Mouse (Mus musculus): ENCODE data around the gene Srsf3. TPM values are rescaled to one million over a fixed set of nuclear protein-coding genes. Genes with fewer than 3 reads are reported as not detected.

Gene Srsf3
- 532 and 579 TPM in 2 replicates for polyA plus RNA-seq (2014; fragmentation: Nextera tagmentation; extraction: Ambion mirVana)

DNA sequence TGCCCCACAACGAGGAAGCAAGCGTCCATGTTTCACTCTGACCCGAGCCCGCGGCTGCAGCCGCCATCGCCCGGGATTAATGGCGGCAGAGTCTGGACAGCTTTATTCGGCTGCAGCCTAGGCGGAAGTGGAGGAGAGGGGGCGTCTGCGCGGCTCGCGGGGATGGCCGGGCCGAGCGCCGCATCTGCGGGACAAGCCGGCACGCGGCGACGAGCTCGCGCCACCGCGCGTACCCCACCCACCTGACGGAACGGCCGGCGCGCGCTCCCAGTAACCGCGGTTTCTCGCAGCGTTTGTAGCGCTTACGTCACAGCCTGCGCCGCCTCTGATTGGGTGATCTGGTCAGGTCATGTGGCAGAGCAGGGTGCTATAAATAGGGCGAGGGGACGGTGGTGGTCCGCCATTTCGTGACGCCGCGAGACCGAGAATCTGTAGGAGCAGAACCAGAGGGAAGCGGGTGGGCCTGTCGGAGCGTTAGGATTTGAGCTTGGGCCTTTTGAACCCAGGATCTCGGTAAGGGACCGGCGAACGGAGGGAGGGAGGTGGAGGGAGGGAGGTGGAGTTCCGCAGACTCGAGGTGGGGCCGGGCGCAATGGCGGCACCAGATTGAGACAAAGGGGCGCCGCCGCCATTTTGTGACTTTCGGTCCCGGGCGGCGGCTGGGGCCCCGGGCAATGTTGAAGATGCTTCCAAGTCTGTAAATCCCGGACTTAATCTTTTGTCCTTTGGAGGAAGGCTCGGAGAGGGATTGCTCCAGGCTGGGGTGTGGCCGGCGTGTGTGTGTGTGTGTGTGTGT is at the start of gene Srsf3:
Srsf3 (plus strand) TSS at position 355 of the 796 bp plus-strand sequence.
- ATAC-seq (replicated peaks; ENCODE audit: low FRiP score) (peak; percentile 96), DNase-seq (ENCODE audit: low spot score) (peak; percentile 99)
- H3K4me1 ChIP-seq (replicated peaks; ENCODE audit: control insufficient read depth, insufficient read depth, low read length): peaks cover 23% of the 10 kb centered on the region
- peak within 1 kb of the TSS; percentile 99 for H3K27ac ChIP-seq (ENCODE audit: low read depth, low read length)
- H3K36me3 ChIP-seq (ENCODE audit: control insufficient read depth, insufficient read depth, low read length): peaks cover 13% of the 10 kb centered on the region
- H3K9ac ChIP-seq (ENCODE audit: low read depth, low read length): peak within 1 kb of the TSS; percentile 99
- H3K4me2 ChIP-seq: peak within 1 kb of the TSS; percentile 99
- no peaks in the 10 kb centered on the region for H3K9me3 ChIP-seq (ENCODE audit: control insufficient read depth, low read length)
- no peaks in the 10 kb centered on the region for H3K27me3 ChIP-seq (replicated peaks; ENCODE audit: control insufficient read depth, insufficient read depth, low read length)
- H3K4me3 ChIP-seq (ENCODE audit: low read depth, low read length): peak within 1 kb of the TSS; percentile 74
- WGBS: under 1% methylated on average over 77 of the region's 77 CpGs

DNA sequence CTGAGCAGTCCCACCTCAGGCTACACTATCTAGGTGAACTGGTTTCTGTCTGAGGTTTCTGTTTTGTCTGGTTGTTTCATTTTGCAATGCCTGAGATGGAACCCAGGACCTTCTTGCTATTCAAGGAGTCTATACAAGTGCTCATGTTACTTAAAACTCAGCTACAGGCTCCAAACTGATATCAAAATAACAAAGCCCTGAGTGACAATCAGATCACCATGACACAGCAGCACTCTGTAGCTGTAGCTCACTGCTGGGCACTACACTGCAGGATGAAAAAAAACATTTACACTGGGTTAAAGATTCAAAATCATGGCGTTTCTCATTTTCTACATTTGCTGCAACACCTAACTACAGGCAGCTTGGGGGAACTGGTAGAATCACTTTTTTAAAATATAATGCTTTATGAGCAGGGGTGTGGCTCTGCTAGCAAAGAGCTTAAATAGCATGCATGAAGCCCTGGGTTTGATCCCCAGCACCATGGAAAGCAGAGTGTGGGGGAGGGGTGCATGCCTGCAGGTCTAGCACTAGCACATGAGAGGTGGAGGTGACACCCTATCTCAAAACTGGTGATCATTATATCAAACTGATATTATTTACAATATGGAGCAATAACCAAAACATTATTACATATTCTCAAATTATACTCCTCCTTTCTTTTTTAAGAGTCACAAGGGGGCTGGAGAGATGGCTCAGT is 47.6 kb upstream of the Srsf3 start:
- WGBS: 91% methylated on average over 1 of the region's 1 CpGs
- Histone ChIP-seq H3K4me2 (no peak overlapping the region), H3K9me3 (ENCODE audit: control insufficient read depth, low read length) (no peaks in the 10 kb centered on the region), H3K36me3 (ENCODE audit: control insufficient read depth, insufficient read depth, low read length) (peaks cover 30% of the 10 kb centered on the region), H3K4me1 (replicated peaks; ENCODE audit: control insufficient read depth, insufficient read depth, low read length) (no peaks in the 10 kb centered on the region), H3K27ac (ENCODE audit: low read depth, low read length) (no peak overlapping the region), H3K27me3 (replicated peaks; ENCODE audit: control insufficient read depth, insufficient read depth, low read length) (no peaks in the 10 kb centered on the region), H3K9ac (ENCODE audit: low read depth, low read length) (no peak overlapping the region), H3K4me3 (ENCODE audit: low read depth, low read length) (no peak overlapping the region)
- no peak for DNase-seq (ENCODE audit: low spot score)
- no peak for ATAC-seq (replicated peaks; ENCODE audit: low FRiP score)

DNA sequence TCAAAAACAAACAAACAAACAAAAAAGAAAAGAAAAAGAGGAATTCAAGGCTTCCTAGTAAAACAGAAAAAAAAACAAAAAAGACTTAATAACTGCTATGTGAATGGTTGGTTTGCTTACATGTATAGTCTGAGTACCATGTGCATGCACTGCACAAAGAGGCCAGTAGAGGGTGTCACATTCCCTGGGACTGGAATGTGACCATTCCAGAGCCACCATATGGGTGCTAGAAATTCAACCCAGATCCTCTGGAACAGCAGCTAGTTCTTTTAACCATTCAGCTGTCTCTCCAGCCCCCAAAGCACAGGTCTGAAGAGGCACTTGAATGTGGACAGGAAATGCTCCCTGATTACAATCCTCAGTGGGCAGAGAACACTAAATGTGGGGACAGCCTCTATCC is 45.6 kb upstream of the Srsf3 start:
- no peak overlapping the region for H3K4me3 ChIP-seq (ENCODE audit: low read depth, low read length)
- H3K9me3 ChIP-seq (ENCODE audit: control insufficient read depth, low read length): no peaks in the 10 kb centered on the region
- H3K36me3 ChIP-seq (ENCODE audit: control insufficient read depth, insufficient read depth, low read length): peaks cover 19% of the 10 kb centered on the region
- H3K27me3 ChIP-seq (replicated peaks; ENCODE audit: control insufficient read depth, insufficient read depth, low read length): no peaks in the 10 kb centered on the region
- H3K4me1 ChIP-seq (replicated peaks; ENCODE audit: control insufficient read depth, insufficient read depth, low read length): no peaks in the 10 kb centered on the region
- DNase-seq (ENCODE audit: low spot score) (no peak), ATAC-seq (replicated peaks; ENCODE audit: low FRiP score) (no peak)
- no peak overlapping the region for H3K4me2 ChIP-seq
- H3K27ac ChIP-seq (ENCODE audit: low read depth, low read length): no peak overlapping the region
- H3K9ac ChIP-seq (ENCODE audit: low read depth, low read length): no peak overlapping the region

DNA sequence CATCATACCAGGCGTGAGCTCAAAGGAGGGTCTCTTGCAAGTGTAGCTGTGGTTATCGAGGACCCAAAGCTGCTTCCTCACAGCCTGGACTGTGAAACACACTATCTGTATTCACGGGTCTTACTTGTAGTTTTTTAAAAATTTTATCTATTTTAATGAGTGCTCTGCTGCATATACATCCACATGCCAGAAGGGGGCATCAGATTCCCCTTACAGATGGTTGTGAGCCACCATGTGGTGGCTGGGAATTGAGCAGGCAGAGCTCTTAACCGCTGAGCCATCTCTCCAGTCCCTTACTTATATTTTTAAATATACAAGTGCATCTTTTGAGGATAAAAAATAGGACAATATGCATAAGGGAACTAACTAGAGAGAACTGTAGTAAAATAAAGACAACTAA is 44.7 kb upstream of the Srsf3 start:
- DNase-seq (ENCODE audit: low spot score): no peak
- H3K36me3 ChIP-seq (ENCODE audit: control insufficient read depth, insufficient read depth, low read length): peaks cover 19% of the 10 kb centered on the region
- WGBS: 55% methylated on average over 4 of the region's 4 CpGs
- H3K9ac ChIP-seq (ENCODE audit: low read depth, low read length): no peak overlapping the region
- no peak for ATAC-seq (replicated peaks; ENCODE audit: low FRiP score)
- no peaks in the 10 kb centered on the region for H3K9me3 ChIP-seq (ENCODE audit: control insufficient read depth, low read length)
- no peak overlapping the region for H3K27ac ChIP-seq (ENCODE audit: low read depth, low read length)
- H3K4me1 ChIP-seq (replicated peaks; ENCODE audit: control insufficient read depth, insufficient read depth, low read length): no peaks in the 10 kb centered on the region
- no peak overlapping the region for H3K4me3 ChIP-seq (ENCODE audit: low read depth, low read length)
- no peak overlapping the region for H3K4me2 ChIP-seq
- no peaks in the 10 kb centered on the region for H3K27me3 ChIP-seq (replicated peaks; ENCODE audit: control insufficient read depth, insufficient read depth, low read length)

DNA sequence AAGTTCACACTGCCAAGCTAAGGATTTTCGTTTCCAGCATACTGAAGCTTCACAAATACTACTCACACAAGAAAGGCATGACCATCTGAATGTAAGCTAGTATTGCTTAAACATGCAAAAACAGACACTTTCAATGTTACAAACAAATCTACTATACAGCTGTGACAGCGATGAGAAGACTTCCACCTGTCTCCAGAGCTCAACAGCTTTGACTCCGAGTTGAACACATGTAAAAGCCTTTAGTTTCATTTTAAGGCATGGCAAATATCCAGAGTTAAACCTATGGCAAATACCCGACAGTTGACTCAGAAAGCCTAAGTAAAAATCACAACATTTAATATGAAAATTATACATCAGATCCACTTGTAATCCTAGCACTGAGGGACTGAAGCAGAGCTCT is 44.1 kb upstream of the Srsf3 start:
- Histone ChIP-seq H3K27me3 (replicated peaks; ENCODE audit: control insufficient read depth, insufficient read depth, low read length) (no peaks in the 10 kb centered on the region), H3K9me3 (ENCODE audit: control insufficient read depth, low read length) (no peaks in the 10 kb centered on the region), H3K9ac (ENCODE audit: low read depth, low read length) (no peak overlapping the region), H3K4me2 (no peak overlapping the region), H3K27ac (ENCODE audit: low read depth, low read length) (no peak overlapping the region), H3K4me1 (replicated peaks; ENCODE audit: control insufficient read depth, insufficient read depth, low read length) (no peaks in the 10 kb centered on the region), H3K36me3 (ENCODE audit: control insufficient read depth, insufficient read depth, low read length) (peaks cover 19% of the 10 kb centered on the region), H3K4me3 (ENCODE audit: low read depth, low read length) (no peak overlapping the region)
- ATAC-seq (replicated peaks; ENCODE audit: low FRiP score) (no peak), DNase-seq (ENCODE audit: low spot score) (no peak)
- WGBS: 93% methylated on average over 4 of the region's 4 CpGs

DNA sequence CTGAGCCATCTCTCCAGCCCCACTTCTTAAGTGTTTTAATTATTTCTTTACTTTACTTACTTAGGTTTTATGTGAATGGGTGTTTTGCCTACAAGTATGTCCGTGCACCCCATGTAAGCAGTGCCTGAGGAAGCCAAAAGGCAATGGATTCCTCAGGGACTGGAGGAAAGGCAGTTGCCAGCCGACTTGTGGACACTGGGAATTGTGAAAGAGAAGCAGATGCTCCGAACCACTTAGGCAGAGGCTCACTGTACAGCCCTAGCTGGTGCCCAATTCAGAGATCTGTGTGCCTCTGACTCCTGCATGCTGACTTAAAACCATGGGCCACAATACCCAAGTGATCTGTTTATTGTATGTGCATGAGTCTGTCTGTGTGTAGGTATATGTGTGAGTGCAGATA is 43.4 kb upstream of the Srsf3 start:
- H3K4me2 ChIP-seq: no peak overlapping the region
- H3K36me3 ChIP-seq (ENCODE audit: control insufficient read depth, insufficient read depth, low read length): peaks cover 19% of the 10 kb centered on the region
- WGBS: 83% methylated on average over 3 of the region's 3 CpGs
- no peak overlapping the region for H3K4me3 ChIP-seq (ENCODE audit: low read depth, low read length)
- ATAC-seq (replicated peaks; ENCODE audit: low FRiP score) (no peak), DNase-seq (ENCODE audit: low spot score) (no peak)
- no peaks in the 10 kb centered on the region for H3K4me1 ChIP-seq (replicated peaks; ENCODE audit: control insufficient read depth, insufficient read depth, low read length)
- H3K9ac ChIP-seq (ENCODE audit: low read depth, low read length): no peak overlapping the region
- no peaks in the 10 kb centered on the region for H3K27me3 ChIP-seq (replicated peaks; ENCODE audit: control insufficient read depth, insufficient read depth, low read length)
- H3K9me3 ChIP-seq (ENCODE audit: control insufficient read depth, low read length): no peaks in the 10 kb centered on the region
- no peak overlapping the region for H3K27ac ChIP-seq (ENCODE audit: low read depth, low read length)

DNA sequence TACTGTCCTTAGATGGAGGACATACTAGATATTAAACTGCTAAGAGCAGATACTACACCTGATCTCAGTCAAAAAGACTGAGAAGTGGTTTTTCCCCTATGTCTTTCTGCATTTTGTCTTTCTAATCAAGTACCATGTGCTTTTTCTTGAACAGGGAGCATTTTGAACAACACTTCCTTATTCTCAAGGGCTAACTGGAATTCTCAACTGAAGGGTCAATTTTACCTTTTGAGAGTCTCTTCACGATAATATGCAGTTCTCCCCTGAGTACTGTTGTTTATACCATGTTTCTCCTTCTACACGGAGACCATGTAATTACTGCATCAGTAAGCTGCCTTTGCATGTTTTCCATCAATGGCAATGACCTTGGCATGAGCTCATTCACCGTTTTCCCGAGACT is 42.4 kb upstream of the Srsf3 start:
- no peak overlapping the region for H3K27ac ChIP-seq (ENCODE audit: low read depth, low read length)
- no peak overlapping the region for H3K4me2 ChIP-seq
- H3K4me1 ChIP-seq (replicated peaks; ENCODE audit: control insufficient read depth, insufficient read depth, low read length): no peaks in the 10 kb centered on the region
- 82% methylated on average over 4 of the region's 4 CpGs for WGBS
- no peaks in the 10 kb centered on the region for H3K9me3 ChIP-seq (ENCODE audit: control insufficient read depth, low read length)
- H3K4me3 ChIP-seq (ENCODE audit: low read depth, low read length): no peak overlapping the region
- peaks cover 17% of the 10 kb centered on the region for H3K36me3 ChIP-seq (ENCODE audit: control insufficient read depth, insufficient read depth, low read length)
- no peaks in the 10 kb centered on the region for H3K27me3 ChIP-seq (replicated peaks; ENCODE audit: control insufficient read depth, insufficient read depth, low read length)
- no peak overlapping the region for H3K9ac ChIP-seq (ENCODE audit: low read depth, low read length)
- no peak for DNase-seq (ENCODE audit: low spot score)
- no peak for ATAC-seq (replicated peaks; ENCODE audit: low FRiP score)

DNA sequence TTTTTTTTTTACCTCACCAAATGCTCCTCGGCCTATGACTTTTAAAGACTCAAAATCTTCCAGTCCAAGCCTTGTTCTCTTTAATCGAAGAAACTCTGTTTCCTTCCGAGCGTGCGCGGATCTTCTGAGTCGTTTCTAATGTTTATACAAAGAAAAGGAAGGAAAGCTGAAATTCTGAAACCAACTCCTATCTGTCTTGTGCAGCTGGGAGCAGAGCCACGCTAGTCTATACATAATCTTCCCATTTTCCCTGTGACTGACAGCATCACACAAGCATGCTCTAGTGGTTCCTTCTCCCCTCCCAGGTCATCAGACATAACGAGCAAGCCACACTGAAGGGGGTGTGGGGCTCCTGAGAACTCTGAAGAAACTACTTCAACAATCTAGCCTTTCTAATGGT is 41.1 kb upstream of the Srsf3 start:
- Histone ChIP-seq H3K27ac (ENCODE audit: low read depth, low read length) (no peak overlapping the region), H3K4me3 (ENCODE audit: low read depth, low read length) (no peak overlapping the region), H3K4me2 (no peak overlapping the region), H3K27me3 (replicated peaks; ENCODE audit: control insufficient read depth, insufficient read depth, low read length) (no peaks in the 10 kb centered on the region), H3K4me1 (replicated peaks; ENCODE audit: control insufficient read depth, insufficient read depth, low read length) (no peaks in the 10 kb centered on the region), H3K9me3 (ENCODE audit: control insufficient read depth, low read length) (no peaks in the 10 kb centered on the region), H3K36me3 (ENCODE audit: control insufficient read depth, insufficient read depth, low read length) (peaks cover 16% of the 10 kb centered on the region), H3K9ac (ENCODE audit: low read depth, low read length) (no peak overlapping the region)
- DNase-seq (ENCODE audit: low spot score) (no peak), ATAC-seq (replicated peaks; ENCODE audit: low FRiP score) (no peak)
- 74% methylated on average over 9 of the region's 9 CpGs for WGBS

DNA sequence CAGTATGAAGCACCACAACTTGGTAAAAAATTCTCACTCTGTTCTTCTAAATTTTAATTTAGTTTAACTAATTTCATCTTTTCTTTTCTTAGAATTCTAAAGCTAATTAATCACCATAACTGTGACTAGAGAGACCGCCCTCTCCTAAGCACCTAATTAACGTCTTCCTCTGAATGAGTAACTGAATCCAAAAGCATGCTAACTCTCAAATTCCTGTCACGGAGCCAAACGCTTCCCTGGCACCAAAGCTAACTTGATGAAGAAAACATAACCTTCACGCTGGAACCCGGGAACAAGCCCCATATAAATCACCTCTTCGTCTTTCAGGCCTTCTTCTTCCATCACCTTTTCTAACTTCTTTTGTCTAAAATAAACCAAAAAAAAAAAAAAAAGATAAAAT is 40.3 kb upstream of the Srsf3 start:
- ATAC-seq (replicated peaks; ENCODE audit: low FRiP score): no peak
- H3K27me3 ChIP-seq (replicated peaks; ENCODE audit: control insufficient read depth, insufficient read depth, low read length): no peaks in the 10 kb centered on the region
- no peak for DNase-seq (ENCODE audit: low spot score)
- no peaks in the 10 kb centered on the region for H3K4me1 ChIP-seq (replicated peaks; ENCODE audit: control insufficient read depth, insufficient read depth, low read length)
- 91% methylated on average over 7 of the region's 7 CpGs for WGBS
- H3K4me2 ChIP-seq: no peak overlapping the region
- H3K27ac ChIP-seq (ENCODE audit: low read depth, low read length): no peak overlapping the region
- H3K9ac ChIP-seq (ENCODE audit: low read depth, low read length): no peak overlapping the region
- H3K36me3 ChIP-seq (ENCODE audit: control insufficient read depth, insufficient read depth, low read length): peaks cover 20% of the 10 kb centered on the region
- no peak overlapping the region for H3K4me3 ChIP-seq (ENCODE audit: low read depth, low read length)
- no peaks in the 10 kb centered on the region for H3K9me3 ChIP-seq (ENCODE audit: control insufficient read depth, low read length)

All from liver, embryonic 11.5 days (tissue).